Mouse (Mus musculus) left cerebral cortex, adult 11 months (tissue): ENCODE results near the gene Mov10l1.

ENCODE experiments used
- DNase-seq: peaks from one replicate; pipeline ENCODE4 v3.0.0; 2022; ENCODE audit warnings: low spot score

The Mov10l1 gene

GRCm38 (mm10) chr15:89075478-89076147, 92.9 kb downstream of the Mov10l1 start:
- DNase-seq = peak; percentile 68

DNA sequence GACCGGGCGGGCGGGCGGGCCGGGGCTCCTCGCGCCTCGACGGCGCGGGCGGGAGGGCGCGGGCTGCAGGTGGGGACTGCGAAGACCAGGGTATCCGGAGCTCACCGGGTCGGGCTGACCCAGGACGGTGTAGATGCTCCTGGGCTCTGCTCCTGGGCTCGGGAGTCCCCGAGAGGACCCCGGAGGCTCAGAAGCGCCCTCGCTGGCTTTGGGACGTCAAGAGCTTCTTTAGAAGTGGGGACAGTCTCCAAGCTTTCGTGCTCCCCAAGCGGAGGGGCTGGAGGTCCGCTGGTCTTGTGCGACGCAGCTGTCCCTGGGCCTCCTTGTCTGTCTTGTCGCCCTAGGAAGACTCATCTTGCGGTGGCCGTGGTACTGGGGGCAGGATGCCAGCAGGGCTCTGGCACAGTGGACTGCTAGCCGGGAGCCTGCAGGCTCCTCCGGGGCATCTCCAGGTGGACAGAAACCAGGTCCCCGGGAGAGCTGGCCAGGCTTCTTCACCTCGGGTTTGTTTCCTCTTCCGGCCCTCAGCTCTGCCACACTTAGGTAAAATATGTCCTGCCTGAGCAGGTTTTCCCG, 93.5 kb downstream of the Mov10l1 start:
- no peak for DNase-seq

- DNase-seq = no peak
Measured at GRCm38 (mm10) chr15:89078208-89078836, 95.6 kb downstream of the Mov10l1 start.

- DNase-seq = no peak
Measured at GRCm38 (mm10) chr15:89083906-89084305, 101.2 kb downstream of the Mov10l1 start.

DNA sequence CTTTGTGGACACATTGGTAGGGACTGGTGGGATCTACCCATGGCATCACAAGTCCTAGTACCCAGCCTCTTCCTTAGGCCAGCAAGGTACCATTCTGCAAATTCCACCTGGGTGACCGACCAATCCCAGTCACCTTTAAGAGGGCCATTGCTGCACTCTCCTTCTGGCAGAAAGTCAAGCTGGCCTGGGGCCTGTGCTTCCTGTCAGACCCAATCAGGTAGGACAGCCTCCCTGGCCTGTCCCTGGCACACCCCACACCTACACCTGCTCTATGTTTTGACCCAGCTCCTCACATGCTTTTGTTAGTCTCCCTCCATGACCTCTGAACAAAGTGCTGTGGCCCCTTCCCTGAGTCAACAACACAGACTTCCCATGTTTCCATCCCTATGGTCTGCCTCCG, 102.1 kb downstream of the Mov10l1 start:
- DNase-seq = no peak

DNA sequence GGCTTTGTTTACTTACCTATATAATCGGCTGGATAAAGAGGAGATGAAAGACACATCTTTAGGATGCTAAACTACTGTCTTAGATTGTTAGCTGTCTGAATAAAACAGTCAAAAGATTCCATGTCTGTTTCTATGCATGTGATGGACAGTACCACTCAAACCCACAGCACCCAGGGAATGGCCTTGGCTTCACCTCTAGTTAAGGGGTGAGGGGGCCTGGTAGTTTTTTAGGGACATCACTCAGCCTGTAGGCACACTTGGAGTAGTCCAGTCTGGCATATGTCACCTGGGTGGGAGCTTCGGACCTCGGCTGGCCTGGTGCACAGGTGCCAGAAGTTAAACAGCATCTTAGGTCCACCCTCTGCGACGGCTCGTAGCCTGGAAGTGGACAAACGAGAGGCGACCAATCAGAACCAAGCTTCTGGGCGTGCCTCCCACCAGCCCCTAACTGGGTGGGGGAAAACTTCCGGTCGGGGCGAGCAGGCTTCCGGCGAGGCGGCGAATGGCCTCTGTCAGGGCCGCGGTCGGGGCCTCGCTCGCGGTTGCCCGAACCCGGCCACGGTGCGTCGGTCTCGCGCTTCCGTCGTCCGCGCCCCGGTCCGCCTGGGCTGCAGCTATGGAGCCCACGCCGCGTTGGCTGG, 106.0 kb downstream of the Mov10l1 start, which contains the start of gene Selenoo:
Gene Selenoo, plus strand, starts transcription at position 478 of the 641 bp plus-strand sequence.
- peak; percentile 78 for DNase-seq

DNA sequence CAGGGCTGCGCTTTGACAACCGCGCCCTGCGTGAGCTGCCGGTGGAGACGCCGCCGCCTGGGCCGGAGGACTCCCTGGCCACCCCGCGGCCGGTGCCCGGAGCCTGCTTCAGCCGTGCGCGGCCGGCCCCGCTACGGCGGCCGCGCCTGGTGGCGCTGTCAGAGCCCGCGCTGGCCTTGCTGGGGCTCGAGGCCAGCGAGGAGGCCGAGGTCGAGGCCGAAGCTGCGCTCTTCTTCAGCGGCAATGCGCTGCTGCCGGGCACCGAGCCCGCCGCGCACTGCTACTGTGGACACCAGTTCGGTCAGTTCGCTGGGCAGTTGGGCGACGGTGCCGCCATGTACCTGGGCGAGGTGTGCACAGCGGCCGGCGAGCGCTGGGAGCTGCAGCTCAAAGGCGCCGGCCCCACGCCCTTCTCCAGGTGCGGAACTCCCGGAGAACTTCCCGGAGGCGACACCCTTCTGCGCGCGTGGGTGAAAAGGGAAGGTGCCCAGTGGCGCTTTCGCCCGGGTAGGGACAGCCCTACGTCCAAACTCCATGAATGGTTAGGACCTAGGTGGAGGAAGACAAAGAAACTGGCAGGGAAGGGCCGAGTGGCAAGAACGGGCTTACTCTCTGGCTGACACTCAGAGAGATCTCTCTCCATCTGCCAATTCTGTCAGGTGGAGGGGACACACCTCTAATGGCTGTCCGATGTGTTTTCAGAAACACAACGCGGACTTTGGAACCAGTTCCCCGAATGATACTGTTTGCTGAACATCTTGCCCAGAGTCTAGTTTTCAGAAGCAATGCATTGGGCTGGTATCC, 106.7 kb downstream of the Mov10l1 start:
- no peak for DNase-seq

- no peak for DNase-seq
Measured at GRCm38 (mm10) chr15:89090662-89091061, 108.0 kb downstream of the Mov10l1 start.

DNA sequence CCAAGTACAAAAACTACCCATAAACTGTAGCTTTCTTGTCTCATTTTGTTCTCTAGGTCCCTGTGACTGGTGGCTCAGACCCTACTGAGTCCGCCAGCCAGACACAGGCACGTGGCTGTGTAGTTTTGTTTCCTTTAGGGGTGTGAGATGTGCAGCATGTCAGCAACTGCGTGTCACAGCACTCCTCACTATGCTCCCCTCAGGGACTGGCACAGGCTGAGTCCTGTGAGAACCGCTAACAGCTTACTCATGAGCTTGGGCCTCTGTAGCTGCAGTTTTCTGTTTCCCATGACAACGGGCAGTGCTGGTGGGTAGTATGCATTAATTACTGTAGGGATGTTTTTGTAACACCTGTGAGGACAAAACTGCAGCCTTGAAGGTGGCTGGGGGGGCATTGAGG, 109.5 kb downstream of the Mov10l1 start:
- DNase-seq = no peak

GRCm38 (mm10) chr15:89097450-89097849, 114.7 kb downstream of the Mov10l1 start:
- no peak for DNase-seq

DNA sequence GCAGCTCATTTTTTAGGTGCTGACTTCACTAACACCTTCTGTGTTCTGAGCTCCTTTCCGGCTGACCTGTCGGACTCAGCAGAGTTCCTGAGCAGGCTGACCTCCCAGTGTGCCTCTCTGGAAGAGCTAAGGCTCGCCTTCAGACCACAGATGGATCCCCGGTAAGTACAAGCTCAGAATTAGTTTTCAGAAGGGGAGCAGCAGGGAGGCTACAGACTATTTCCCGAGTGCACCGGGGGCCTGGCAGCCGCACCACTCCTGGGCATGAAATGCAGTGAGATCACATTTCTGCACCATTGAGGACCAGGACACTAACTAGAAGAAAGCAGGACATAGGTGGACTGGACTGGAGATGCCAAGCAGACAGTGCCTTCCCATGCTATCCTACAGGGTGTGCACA, 115.9 kb downstream of the Mov10l1 start:
- DNase-seq = no peak

DNA sequence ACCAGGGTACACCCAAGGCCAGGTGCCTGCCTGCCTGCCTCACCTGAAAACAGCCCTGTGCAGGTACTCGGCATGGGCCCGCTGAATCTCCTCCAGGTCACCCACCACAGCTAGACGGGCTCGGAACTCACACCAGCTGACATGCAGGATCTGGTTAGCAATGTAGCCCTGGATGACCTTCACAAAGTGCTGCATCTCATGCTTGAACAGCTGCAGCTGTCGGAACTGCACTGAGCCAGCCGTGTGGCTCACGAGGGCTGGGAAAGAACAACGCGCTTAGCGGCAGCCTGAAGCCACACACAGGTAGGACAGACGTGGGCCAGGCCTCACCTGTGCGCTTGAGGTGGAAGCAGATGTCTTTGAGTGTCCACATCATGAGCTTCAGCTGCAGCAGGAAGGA, 118.1 kb downstream of the Mov10l1 start:
- DNase-seq = no peak

GRCm38 (mm10) chr15:89102646-89103045, 119.9 kb downstream of the Mov10l1 start:
- DNase-seq = no peak

GRCm38 (mm10) chr15:89103921-89104320, 121.2 kb downstream of the Mov10l1 start:
- DNase-seq = no peak

DNA sequence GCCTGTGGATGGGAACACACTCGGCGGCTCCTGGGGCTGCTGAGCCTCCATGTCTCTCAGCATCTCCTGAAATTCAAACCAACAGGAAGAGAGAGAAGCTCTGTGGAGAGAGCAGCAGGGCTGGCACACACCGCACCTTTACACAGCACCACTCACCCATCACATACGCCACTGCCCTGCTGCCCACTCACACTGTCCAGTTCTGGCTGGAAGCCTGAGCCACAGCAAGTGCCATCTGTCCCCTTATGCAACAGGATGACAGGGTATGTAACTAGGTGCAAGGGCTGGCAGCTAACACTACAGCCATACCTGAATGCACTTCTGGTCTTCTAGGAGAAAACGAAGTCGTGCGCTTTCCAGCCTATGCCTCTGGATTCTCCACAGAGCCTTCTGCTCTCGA, 121.7 kb downstream of the Mov10l1 start:
- DNase-seq = no peak
